Mouse (Mus musculus): ENCODE results near the gene Gm4922. TPM values are rescaled to one million over a fixed set of nuclear protein-coding genes. Genes with fewer than 3 reads are reported as not detected.

Gene Gm4922
- polyA plus RNA-seq, 1 experiment from 2014 or later, result not detected

GRCm38 (mm10) chr10:18825143-18825542 lies 38.5 kb upstream of the Gm4922 start:
- DNase-seq, result no peak
- Histone ChIP-seq H3K9ac (no peak overlapping the region), H3K27ac (ENCODE audit: low read depth) (no peak overlapping the region), H3K4me3 (ENCODE audit: low read depth, low read length) (no peak overlapping the region), H3K27me3 (ENCODE audit: insufficient read depth, low read length) (no peaks in the 10 kb centered on the region), H3K9me3 (ENCODE audit: low read depth, low read length) (no peaks in the 10 kb centered on the region), H3K4me2 (no peak overlapping the region), H3K36me3 (ENCODE audit: insufficient read depth) (no peaks in the 10 kb centered on the region), H3K4me1 (ENCODE audit: insufficient read depth) (no peaks in the 10 kb centered on the region)
- ATAC-seq (ENCODE audit: insufficient read depth), result no peak
- TF ChIP-seq CTCF (IDR thresholded peaks at IDR 0.05; ENCODE audit: low read depth), result no peak

DNA sequence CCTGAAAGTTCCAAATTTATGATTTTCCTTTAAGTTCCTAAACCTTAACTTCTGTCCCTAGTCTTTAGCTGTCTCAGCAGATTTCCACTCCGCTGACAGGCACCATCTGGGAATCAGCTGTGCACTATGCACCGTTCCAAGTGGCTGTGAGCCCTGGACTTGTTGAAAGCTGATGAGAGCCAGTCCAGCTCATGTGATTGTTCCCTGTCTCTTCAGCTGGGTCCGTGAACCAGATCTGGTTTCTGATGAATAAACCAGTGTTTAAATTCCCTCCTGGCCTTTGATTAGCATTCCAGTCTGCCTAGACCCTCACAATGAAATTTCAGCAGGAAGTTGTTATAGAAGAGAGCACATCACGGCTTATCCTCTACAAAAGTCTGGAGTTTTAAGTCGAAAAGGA lies 30.0 kb upstream of the Gm4922 start:
- no peak overlapping the region for H3K9ac ChIP-seq
- H3K9me3 ChIP-seq (ENCODE audit: low read depth, low read length), result no peaks in the 10 kb centered on the region
- no peaks in the 10 kb centered on the region for H3K27me3 ChIP-seq (ENCODE audit: insufficient read depth, low read length)
- H3K4me3 ChIP-seq (ENCODE audit: low read depth, low read length), result no peak overlapping the region
- H3K4me2 ChIP-seq, result no peak overlapping the region
- 27% methylated on average over 5 of the region's 5 CpGs for WGBS
- DNase-seq (peak; percentile 81), ATAC-seq (ENCODE audit: insufficient read depth) (peak; percentile 95)
- TF ChIP-seq CTCF (IDR thresholded peaks at IDR 0.05; ENCODE audit: low read depth), result no peak
- H3K36me3 ChIP-seq (ENCODE audit: insufficient read depth), result no peaks in the 10 kb centered on the region
- no peaks in the 10 kb centered on the region; the same call in 1 of the 2 replicates for H3K4me1 ChIP-seq (ENCODE audit: insufficient read depth)
- H3K27ac ChIP-seq (ENCODE audit: low read depth), result no peak overlapping the region

DNA sequence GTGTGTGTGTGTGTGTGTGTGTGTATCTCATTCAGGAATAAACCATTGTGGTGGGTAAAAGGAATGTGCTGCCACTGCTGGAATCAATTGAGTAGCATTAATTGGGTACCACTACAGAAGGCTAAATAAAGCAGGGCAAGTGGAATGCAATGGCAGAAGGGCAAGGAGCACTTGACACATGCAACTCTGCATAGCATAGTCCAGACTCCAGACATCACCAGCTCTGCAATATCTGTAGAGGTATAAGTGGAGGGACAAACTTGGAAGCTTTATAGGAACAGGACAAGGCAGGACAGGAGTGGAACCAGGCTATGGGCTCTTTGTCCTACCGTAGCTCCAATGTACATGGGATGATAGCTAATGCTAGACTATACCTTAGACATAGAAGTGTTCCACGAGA lies 25.2 kb upstream of the Gm4922 start:
- no peak for TF ChIP-seq CTCF (IDR thresholded peaks at IDR 0.05; ENCODE audit: low read depth)
- no peak for DNase-seq
- Histone ChIP-seq H3K4me3 (ENCODE audit: low read depth, low read length) (no peak overlapping the region), H3K27me3 (ENCODE audit: insufficient read depth, low read length) (no peaks in the 10 kb centered on the region), H3K4me1 (ENCODE audit: insufficient read depth) (no peaks in the 10 kb centered on the region; the same call in 1 of the 2 replicates), H3K9me3 (ENCODE audit: low read depth, low read length) (no peaks in the 10 kb centered on the region), H3K4me2 (no peak overlapping the region), H3K27ac (ENCODE audit: low read depth) (no peak overlapping the region), H3K36me3 (ENCODE audit: insufficient read depth) (no peaks in the 10 kb centered on the region), H3K9ac (no peak overlapping the region)
- 79% methylated on average over 2 of the region's 2 CpGs for WGBS
- no peak for ATAC-seq (ENCODE audit: insufficient read depth)

GRCm38 (mm10) chr10:18790063-18790462 lies 3.5 kb upstream of the Gm4922 start:
- Histone ChIP-seq H3K4me2 (no peak overlapping the region), H3K9me3 (ENCODE audit: low read depth, low read length) (no peaks in the 10 kb centered on the region), H3K36me3 (ENCODE audit: insufficient read depth) (no peaks in the 10 kb centered on the region), H3K9ac (no peak overlapping the region), H3K4me3 (ENCODE audit: low read depth, low read length) (no peak overlapping the region), H3K4me1 (ENCODE audit: insufficient read depth) (no peaks in the 10 kb centered on the region), H3K27ac (ENCODE audit: low read depth) (no peak overlapping the region), H3K27me3 (ENCODE audit: insufficient read depth, low read length) (no peaks in the 10 kb centered on the region)
- TF ChIP-seq CTCF (IDR thresholded peaks at IDR 0.05; ENCODE audit: low read depth), result no peak
- ATAC-seq (ENCODE audit: insufficient read depth) (no peak), DNase-seq (no peak)
- WGBS, result 79% methylated on average over 4 of the region's 4 CpGs

DNA sequence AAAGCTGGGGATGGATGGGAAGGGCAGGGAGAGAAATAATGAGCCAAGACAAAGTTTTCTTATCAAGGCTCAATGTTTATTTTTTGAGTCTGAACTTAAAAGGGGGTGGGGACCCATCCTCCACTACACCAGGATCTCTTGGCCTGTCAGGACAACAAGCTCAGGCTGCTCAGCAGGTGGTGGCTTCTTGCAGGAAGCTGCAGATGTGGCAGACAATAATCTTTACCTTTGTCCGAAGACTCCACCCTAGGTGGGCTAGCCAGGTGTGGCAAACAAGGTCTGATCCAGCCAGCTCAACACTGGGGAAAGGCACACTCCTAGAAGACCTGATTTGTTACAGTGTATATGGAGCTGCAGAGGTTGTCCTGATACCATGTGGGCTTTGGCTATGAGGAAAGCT lies 2.0 kb upstream of the Gm4922 start:
- H3K4me2 ChIP-seq, result no peak overlapping the region
- no peak for TF ChIP-seq CTCF (IDR thresholded peaks at IDR 0.05; ENCODE audit: low read depth)
- H3K27me3 ChIP-seq (ENCODE audit: insufficient read depth, low read length), result no peaks in the 10 kb centered on the region
- ATAC-seq (ENCODE audit: insufficient read depth) (no peak), DNase-seq (no peak)
- H3K36me3 ChIP-seq (ENCODE audit: insufficient read depth), result no peaks in the 10 kb centered on the region
- 50% methylated on average over 1 of the region's 1 CpGs for WGBS
- H3K4me3 ChIP-seq (ENCODE audit: low read depth, low read length), result no peak overlapping the region
- no peaks in the 10 kb centered on the region for H3K9me3 ChIP-seq (ENCODE audit: low read depth, low read length)
- H3K9ac ChIP-seq, result no peak overlapping the region
- no peaks in the 10 kb centered on the region for H3K4me1 ChIP-seq (ENCODE audit: insufficient read depth)
- no peak overlapping the region for H3K27ac ChIP-seq (ENCODE audit: low read depth)

DNA sequence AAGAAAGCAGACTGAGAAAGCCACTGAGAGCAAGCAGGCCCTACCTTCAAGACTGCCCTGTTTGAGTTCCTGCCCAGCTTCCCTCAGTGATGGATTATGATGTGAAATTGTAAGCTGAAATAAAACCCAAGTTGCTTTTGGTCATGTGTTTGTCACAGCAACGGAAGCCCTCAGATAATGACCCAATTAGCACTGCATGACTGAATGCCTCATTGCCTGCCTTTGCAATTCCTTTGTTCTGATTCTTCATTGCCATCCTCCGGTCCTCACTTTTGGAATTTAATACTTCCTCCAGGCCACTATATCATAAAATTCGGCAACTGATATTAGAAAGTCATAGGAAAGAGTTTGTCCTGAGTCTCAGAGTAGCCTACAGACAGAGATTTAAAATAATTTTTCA lies 9.0 kb downstream of the Gm4922 start:
- Histone ChIP-seq H3K9ac (no peak overlapping the region), H3K27ac (ENCODE audit: low read depth) (no peak overlapping the region), H3K4me3 (ENCODE audit: low read depth, low read length) (no peak overlapping the region), H3K9me3 (ENCODE audit: low read depth, low read length) (no peaks in the 10 kb centered on the region), H3K4me1 (ENCODE audit: insufficient read depth) (no peaks in the 10 kb centered on the region), H3K27me3 (ENCODE audit: insufficient read depth, low read length) (no peaks in the 10 kb centered on the region), H3K4me2 (no peak overlapping the region), H3K36me3 (ENCODE audit: insufficient read depth) (no peaks in the 10 kb centered on the region)
- DNase-seq (no peak), ATAC-seq (ENCODE audit: insufficient read depth) (no peak)
- TF ChIP-seq CTCF (IDR thresholded peaks at IDR 0.05; ENCODE audit: low read depth), result no peak
- 71% methylated on average over 3 of the region's 3 CpGs for WGBS

- no peak for TF ChIP-seq CTCF (IDR thresholded peaks at IDR 0.05; ENCODE audit: low read depth)
- 57% methylated on average over 4 of the region's 4 CpGs for WGBS
- Histone ChIP-seq H3K36me3 (ENCODE audit: insufficient read depth) (no peaks in the 10 kb centered on the region), H3K9ac (no peak overlapping the region), H3K27ac (ENCODE audit: low read depth) (no peak overlapping the region), H3K4me1 (ENCODE audit: insufficient read depth) (no peaks in the 10 kb centered on the region), H3K9me3 (ENCODE audit: low read depth, low read length) (no peaks in the 10 kb centered on the region), H3K4me3 (ENCODE audit: low read depth, low read length) (no peak overlapping the region), H3K4me2 (no peak overlapping the region), H3K27me3 (ENCODE audit: insufficient read depth, low read length) (no peaks in the 10 kb centered on the region)
- DNase-seq (no peak), ATAC-seq (ENCODE audit: insufficient read depth) (no peak)
These were observed 13.9 kb downstream of the Gm4922 start for GRCm38 (mm10) chr10:18772537-18773179.

DNA sequence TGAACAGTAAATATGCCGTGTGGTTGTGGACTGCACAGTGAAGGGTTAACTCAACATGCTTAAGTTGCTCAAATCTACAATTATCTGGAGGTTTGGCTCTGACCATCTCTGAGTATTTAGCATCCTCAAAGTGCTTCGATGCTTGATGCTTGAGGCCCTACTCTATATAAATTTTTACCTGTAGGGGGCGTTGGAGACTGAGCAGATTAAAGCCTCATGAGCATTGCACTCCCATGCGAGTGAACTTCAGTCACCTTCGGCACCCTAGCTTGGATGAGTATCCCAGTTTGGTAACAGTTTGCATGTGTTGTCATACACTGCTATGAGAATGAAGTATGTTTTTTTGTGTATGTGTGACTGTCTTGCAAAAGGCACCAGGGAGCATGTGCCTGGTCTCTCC lies 16.7 kb downstream of the Gm4922 start:
- DNase-seq (peak; percentile 24), ATAC-seq (ENCODE audit: insufficient read depth) (no peak)
- Histone ChIP-seq H3K27ac (ENCODE audit: low read depth) (no peak overlapping the region), H3K9me3 (ENCODE audit: low read depth, low read length) (no peaks in the 10 kb centered on the region), H3K36me3 (ENCODE audit: insufficient read depth) (no peaks in the 10 kb centered on the region), H3K27me3 (ENCODE audit: insufficient read depth, low read length) (no peaks in the 10 kb centered on the region), H3K9ac (no peak overlapping the region), H3K4me3 (ENCODE audit: low read depth, low read length) (no peak overlapping the region), H3K4me2 (no peak overlapping the region), H3K4me1 (ENCODE audit: insufficient read depth) (no peaks in the 10 kb centered on the region)
- 0 out of 2 replicates have a peak, but pooled peaks have one; percentile 20 for TF ChIP-seq CTCF (IDR thresholded peaks at IDR 0.05; ENCODE audit: low read depth)
- WGBS, result 51% methylated on average over 5 of the region's 5 CpGs
